Mouse (Mus musculus): ENCODE measurements around the gene Xdh. TPM values are rescaled to one million over a fixed set of nuclear protein-coding genes. Genes with fewer than 3 reads are reported as not detected.

Gene Xdh
- total RNA-seq (2023): 1 to 10 TPM; 5.9 to 8.7 TPM

DNA sequence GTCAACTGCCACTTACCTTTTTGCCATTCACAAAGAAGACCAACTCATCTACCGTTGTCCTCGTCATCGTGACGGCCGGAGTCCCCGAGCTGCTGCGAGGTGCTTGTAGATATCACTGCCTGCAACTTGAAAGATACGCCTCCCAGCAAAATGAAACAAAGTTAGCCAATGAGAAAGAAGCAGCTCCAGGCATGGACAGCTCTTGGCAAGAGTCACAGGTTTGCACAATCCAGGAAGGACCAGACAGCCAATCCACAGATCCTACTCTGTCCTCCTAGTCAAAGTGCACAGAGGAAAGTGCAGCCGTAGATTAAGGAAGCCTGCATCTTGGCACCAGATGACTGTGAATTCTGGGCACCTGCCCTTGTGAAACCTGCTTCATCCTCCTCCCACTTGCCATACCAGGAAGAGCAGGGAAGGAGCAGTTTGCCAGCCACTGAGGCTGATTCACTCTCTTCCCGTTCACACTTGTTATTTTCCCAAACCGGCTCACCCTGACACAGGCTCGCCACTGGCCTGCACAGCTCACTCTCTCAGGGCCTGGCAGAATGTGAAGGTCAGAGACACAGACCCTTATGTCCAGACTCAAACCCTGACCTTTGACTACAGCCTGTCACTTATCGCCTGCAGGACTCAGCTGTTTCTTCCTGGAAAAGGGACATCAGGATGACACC lies at the start of gene Xdh:
TSS of gene Xdh (minus strand) at position 135 of the 674 bp plus-strand sequence.

Other genes with a start within 250 kb of the Xdh start
- gene Galnt14, start 239.7 kb downstream of the Xdh start, total RNA-seq (2023): 1 to 10 TPM in 1 of 2 experiments, under 1 TPM in 1; 0.75 to 1.1 TPM
- 10 to 100 TPM; 23.9 to 31.9 TPM for gene Ehd3, start 146.1 kb downstream of the Xdh start, total RNA-seq (2023)
- gene Srd5a2, start 97.7 kb upstream of the Xdh start, total RNA-seq (2023): not detected

Measured in B cell, adult 67 days (primary cell).